8 mouse cellular contexts compared by ENCODE assay signal in genomic region chr4:106630333-106631220, GRCm38 (mm10). TPM values are rescaled to one million over a fixed set of nuclear protein-coding genes. Genes with fewer than 3 reads are reported as not detected.
DNase-seq lines count a peak whose midpoint lies in the region; ATAC-seq and TF ChIP-seq lines count a peak whose summit lies in the region.
"Had no signal": no experiment of that assay in that cellular context is flagged by ENCODE, and none has a peak within 500 bp of the region (broad histone marks: within the 10 kb centered on the region; RNA-seq: fewer than 3 reads in every experiment).

No protein-coding gene starts in this region.

- no peaks in the 10 kb centered on the region for H3K9me3 ChIP-seq in E14TG2a.4 (ENCODE audit: low read length)

- peak; percentile 80 for DNase-seq in ZHBTc4 (ENCODE audit: low read depth, low spot score)
- DNase-seq in embryo, embryonic 10.5 days (ENCODE audit: low spot score) = peak; percentile 84
- peak; percentile 92 to 94 for DNase-seq in layer of hippocampus, adult 2 months (ENCODE audit: low spot score in 2 of 2)
- DNase-seq in lung, postnatal 10 days = peak; percentile 75
- DNase-seq in right cerebral cortex, postnatal 14 days = peak; percentile 88

- ATAC-seq in granulocyte monocyte progenitor cell, adult 5-6 weeks (replicated peaks; ENCODE audit: poor library complexity, severe bottlenecking) = peak; percentile 58; the same call in 1 of the 2 replicates

- H3K4me1 ChIP-seq in E14TG2a.4 (replicated peaks; ENCODE audit: low read depth, low read length) = peaks cover 48% of the 10 kb centered on the region

- H3K4me3 ChIP-seq in E14TG2a.4 (replicated peaks; ENCODE audit: low read length) = no peak overlapping the region
- H3K4me3 ChIP-seq in layer of hippocampus, adult 2 months = peak overlapping the region; percentile 33

- TF ChIP-seq CTCF in E14TG2a.4 (conservative IDR thresholded peaks at IDR 0.05; ENCODE audit: low read length) = peak; percentile 96
- peak; percentile 96 for TF ChIP-seq CTCF in layer of hippocampus, adult 2 months (conservative IDR thresholded peaks at IDR 0.05)

- H3K36me3 ChIP-seq in E14TG2a.4 (ENCODE audit: insufficient read depth, low read length) = no peaks in the 10 kb centered on the region

- H3K27ac ChIP-seq in layer of hippocampus, adult 2 months = peak overlapping the region; percentile 95
- H3K27ac ChIP-seq: macrophage had no signal

- peaks cover 18% of the 10 kb centered on the region; the same call in 1 of the 2 replicates for H3K27me3 ChIP-seq in E14TG2a.4 (ENCODE audit: insufficient read depth, low read length)

RNA-seq across cellular contexts. Expression of gene Ttc22, which starts 8.3 kb away (rescaled TPM):
- total RNA-seq in granulocyte monocyte progenitor cell, adult 5-6 weeks (2014; fragmentation: Nextera tagmentation) = not detected in 2 replicates
- not detected in 2 replicates for total RNA-seq in granulocyte monocyte progenitor cell, adult 5-6 weeks (2017)
- total RNA-seq in layer of hippocampus, adult 2 months (2021) = under 1 TPM; 0.59 to 0.74 TPM

RNA-seq across cellular contexts. Expression of gene Lexm, which starts 13.5 kb away (rescaled TPM):
- total RNA-seq in granulocyte monocyte progenitor cell, adult 5-6 weeks (2014; fragmentation: Nextera tagmentation) = not detected in 2 replicates
- total RNA-seq in granulocyte monocyte progenitor cell, adult 5-6 weeks (2017) = not detected in 2 replicates
- under 1 TPM in 1 of 2 experiments, not detected in 1; 0.71 TPM for total RNA-seq in layer of hippocampus, adult 2 months (2021)

RNA-seq across cellular contexts. Expression of gene Pars2, which starts 20.3 kb away (rescaled TPM):
- 11.2 and 18.2 TPM in 2 replicates for total RNA-seq in granulocyte monocyte progenitor cell, adult 5-6 weeks (2014; fragmentation: Nextera tagmentation)
- 8.2 and 13.9 TPM in 2 replicates for total RNA-seq in granulocyte monocyte progenitor cell, adult 5-6 weeks (2017)
- 1 to 10 TPM; 6.1 to 8.5 TPM for total RNA-seq in layer of hippocampus, adult 2 months (2021)

RNA-seq across cellular contexts. Expression of gene Ttc4, which starts 48.2 kb away (rescaled TPM):
- total RNA-seq in granulocyte monocyte progenitor cell, adult 5-6 weeks (2014; fragmentation: Nextera tagmentation) = 32.9 and 48.9 TPM in 2 replicates
- total RNA-seq in granulocyte monocyte progenitor cell, adult 5-6 weeks (2017) = 31.5 and 32.6 TPM in 2 replicates
- total RNA-seq in layer of hippocampus, adult 2 months (2021) = 10 to 100 TPM; 50.4 to 52.7 TPM
